Mouse (Mus musculus) limb, embryonic 14.5 days (tissue): ENCODE data around the gene Mvb12b. TPM values are rescaled to one million over a fixed set of nuclear protein-coding genes. Genes with fewer than 3 reads are reported as not detected.

Experiments used
- ATAC-seq: fragments of 200-750 bp; cut with Nextera tagmentation; 2 replicates; pipeline ENCODE4 v1.8.0; 2017; ENCODE audit warnings: low read depth, moderate number of reproducible peaks, moderate TSS enrichment; ENCODE audit not compliant: low FRiP score
- DNase-seq: peaks from one replicate; pipeline ENCODE4 v3.0.0-alpha.2; 2015; ENCODE audit warnings: low spot score
- H3K27ac ChIP-seq: fragments of 300-500 bp; sonication (generic); replicated peaks from 2 replicates; pipeline ENCODE4 v1.5.1; 2014; ENCODE audit warnings: low read depth, mild to moderate bottlenecking, low read length, moderate library complexity, mixed read lengths
- H3K27me3 ChIP-seq: fragments of 300-500 bp; sonication (generic); 2 replicates; pipeline ENCODE4 v1.6.1; 2014; ENCODE audit warnings: low read length, mixed read lengths; ENCODE audit not compliant: control insufficient read depth, insufficient read depth
- H3K36me3 ChIP-seq: fragments of 300-500 bp; sonication (generic); 2 replicates; pipeline ENCODE4 v1.6.1; 2014; ENCODE audit warnings: mild to moderate bottlenecking, low read length, moderate library complexity, mixed read lengths; ENCODE audit not compliant: control insufficient read depth, insufficient read depth
- H3K4me1 ChIP-seq: fragments of 300-500 bp; sonication (generic); 2 replicates; pipeline ENCODE4 v1.6.1; 2014; ENCODE audit warnings: antibody characterized with exemption, low read length, mixed read lengths; ENCODE audit not compliant: control insufficient read depth, insufficient read depth
- H3K4me2 ChIP-seq: fragments of 300-500 bp; sonication (generic); replicated peaks from 2 replicates; pipeline ENCODE4 v1.6.1; 2014; ENCODE audit warnings: low read depth, mild to moderate bottlenecking, low read length, moderate library complexity; ENCODE audit not compliant: severe bottlenecking
- H3K4me3 ChIP-seq: fragments of 300-500 bp; sonication (generic); replicated peaks from 2 replicates; pipeline ENCODE4 v1.5.1; 2014; ENCODE audit warnings: low read length
- H3K9ac ChIP-seq: fragments of 300-500 bp; sonication (generic); 2 replicates; pipeline ENCODE4 v1.6.1; 2014; ENCODE audit warnings: mild to moderate bottlenecking, low read depth, low read length, moderate library complexity; ENCODE audit not compliant: severe bottlenecking
- H3K9me3 ChIP-seq: fragments of 300-500 bp; sonication (generic); 2 replicates; pipeline ENCODE4 v1.6.1; 2016; ENCODE audit warnings: low read length; ENCODE audit not compliant: control insufficient read depth
- POLR2A ChIP-seq: fragments of 200-500 bp; IDR thresholded peaks from 2 replicates; pipeline ENCODE4 v1.8.0; 2012; ENCODE audit warnings: inconsistent platforms, mild to moderate bottlenecking, moderate library complexity, borderline replicate concordance; ENCODE audit not compliant: insufficient read depth, insufficient read length; ENCODE audit errors: extremely low read depth
- WGBS: fragments of 180-500 bp; shearing (Covaris S2); extraction: QIAGEN DNeasy Blood & Tissue Kit; methylation state at CpG from one replicate; pipeline ENCODE4 v1.1.7; 2014; 5-methylcytosine and 5-hydroxymethylcytosine counted together
- polyA plus RNA-seq, 2 experiments: library from polyadenylated mRNA; depleted of rRNA in 1 of 2; stranded (reverse) in 1 of 2; unstranded in 1 of 2; fragments of >200 nt; fragmentation: Nextera tagmentation in 1 of 2; extraction: Ambion mirVana in 1 of 2; gene quantifications; 2 replicates each; pipeline versions ENCODE4 v1.2.1 to v1.2.3; 2012 to 2014

Gene Mvb12b
- polyA plus RNA-seq, 2 experiments = 17.5 to 26.6 TPM

DNA sequence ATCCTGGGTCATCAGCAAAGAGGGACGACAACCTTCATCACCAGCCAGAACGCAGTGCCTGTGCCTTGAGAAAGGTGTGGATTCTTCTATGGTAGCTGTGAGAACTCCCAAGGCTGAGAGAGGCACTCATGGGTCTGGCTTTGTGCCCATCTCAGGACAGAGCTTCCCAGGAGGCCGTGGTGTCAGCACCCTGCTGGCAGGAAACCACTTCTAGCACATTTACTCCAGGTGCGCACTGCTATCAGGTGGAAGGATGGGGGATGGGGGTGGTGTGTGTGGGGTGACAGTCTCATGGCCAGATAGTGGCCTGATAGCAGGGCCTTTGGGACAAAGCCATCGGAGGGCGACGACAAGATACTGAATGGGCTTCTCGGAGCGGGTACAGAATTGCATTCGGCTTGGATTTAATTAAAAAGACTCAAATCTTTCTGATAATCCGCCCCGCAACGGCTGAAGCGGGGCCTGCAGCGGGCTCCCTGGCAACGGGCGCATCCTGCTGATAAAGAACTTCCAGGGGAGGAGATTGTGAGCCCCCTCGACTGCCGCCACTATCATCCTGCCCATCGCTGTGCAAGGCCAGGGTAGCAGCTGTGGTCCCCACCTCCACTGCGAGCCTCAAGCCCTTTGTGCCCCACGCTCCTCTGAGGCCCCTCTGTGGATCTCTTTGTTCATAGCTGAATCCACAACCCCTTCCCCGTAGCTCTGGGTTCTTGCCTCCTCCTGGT, 198.4 kb downstream of the Mvb12b start:
- H3K27me3 ChIP-seq = no peaks in the 10 kb centered on the region
- H3K36me3 ChIP-seq = no peaks in the 10 kb centered on the region
- ATAC-seq (no peak), DNase-seq (no peak)
- no peak overlapping the region for H3K4me3 ChIP-seq
- no peak for TF ChIP-seq POLR2A
- no peak overlapping the region for H3K9ac ChIP-seq
- H3K4me1 ChIP-seq = no peaks in the 10 kb centered on the region
- no peak overlapping the region for H3K27ac ChIP-seq
- peaks cover 4% of the 10 kb centered on the region; the same call in 1 of the 2 replicates for H3K9me3 ChIP-seq
- 70% methylated on average over 23 of the region's 23 CpGs for WGBS
- H3K4me2 ChIP-seq = no peak overlapping the region

- 58% methylated on average over 4 of the region's 4 CpGs for WGBS
- Histone ChIP-seq H3K4me3 (no peak overlapping the region), H3K4me2 (no peak overlapping the region), H3K27ac (no peak overlapping the region), H3K9ac (no peak overlapping the region), H3K4me1 (no peaks in the 10 kb centered on the region), H3K36me3 (no peaks in the 10 kb centered on the region), H3K9me3 (no peaks in the 10 kb centered on the region), H3K27me3 (no peaks in the 10 kb centered on the region)
- ATAC-seq (no peak), DNase-seq (no peak)
- TF ChIP-seq POLR2A = no peak
These were observed 204.2 kb downstream of the Mvb12b start for GRCm38 (mm10) chr2:33683594-33683993.

DNA sequence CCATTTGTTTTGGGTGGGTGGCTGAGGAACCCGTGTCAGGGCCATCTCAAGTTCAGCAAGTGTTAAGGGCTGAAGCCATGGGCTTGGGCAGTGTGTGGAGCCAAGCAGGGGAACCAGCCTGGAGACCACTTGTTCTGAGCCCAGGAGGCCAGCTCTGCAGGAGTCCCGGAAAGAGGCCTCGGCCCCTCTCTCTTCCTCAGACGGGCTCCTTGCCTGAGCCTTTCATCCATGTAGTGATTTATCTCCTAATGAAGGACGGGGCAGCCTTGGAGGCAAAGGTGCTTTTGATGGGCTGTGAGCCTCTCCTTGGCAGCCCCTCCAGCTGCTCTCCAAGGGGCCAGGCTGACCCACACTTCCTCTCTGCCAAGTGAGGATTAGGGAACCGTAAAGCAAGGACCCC, 204.7 kb downstream of the Mvb12b start:
- H3K9ac ChIP-seq = no peak overlapping the region
- WGBS = 24% methylated on average over 6 of the region's 6 CpGs
- H3K27ac ChIP-seq = no peak overlapping the region
- no peak for ATAC-seq
- no peak overlapping the region for H3K4me3 ChIP-seq
- no peaks in the 10 kb centered on the region for H3K9me3 ChIP-seq
- no peak for TF ChIP-seq POLR2A
- no peak for DNase-seq
- H3K27me3 ChIP-seq = no peaks in the 10 kb centered on the region
- no peaks in the 10 kb centered on the region for H3K4me1 ChIP-seq
- H3K4me2 ChIP-seq = no peak overlapping the region
- no peaks in the 10 kb centered on the region for H3K36me3 ChIP-seq

DNA sequence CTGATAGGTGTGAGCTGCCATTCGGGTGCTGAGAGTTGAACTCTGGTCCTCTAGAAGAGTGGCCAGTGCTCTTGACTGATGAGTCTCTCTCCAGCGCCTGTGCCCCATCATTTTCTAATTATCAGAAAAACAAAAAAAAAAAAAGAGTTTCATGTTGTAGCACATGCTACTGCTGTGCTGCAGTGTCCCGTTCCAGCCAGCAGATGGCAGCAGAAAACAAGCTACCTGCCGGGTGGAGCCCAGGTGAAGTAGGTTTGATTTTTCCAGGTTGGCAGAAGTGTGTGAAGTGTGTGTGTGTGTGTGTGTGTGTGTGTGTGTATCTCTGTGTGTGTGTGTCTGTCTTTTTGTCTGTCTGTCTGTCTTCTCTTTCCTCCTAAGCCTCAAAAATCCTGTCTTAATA, 205.5 kb downstream of the Mvb12b start:
- no peak overlapping the region for H3K4me2 ChIP-seq
- no peak overlapping the region for H3K4me3 ChIP-seq
- H3K27ac ChIP-seq = no peak overlapping the region
- H3K4me1 ChIP-seq = no peaks in the 10 kb centered on the region
- 4% methylated on average over 4 of the region's 4 CpGs for WGBS
- no peaks in the 10 kb centered on the region for H3K27me3 ChIP-seq
- H3K36me3 ChIP-seq = no peaks in the 10 kb centered on the region
- no peaks in the 10 kb centered on the region for H3K9me3 ChIP-seq
- TF ChIP-seq POLR2A = no peak
- H3K9ac ChIP-seq = no peak overlapping the region
- ATAC-seq (no peak), DNase-seq (peak; percentile 54)

Other genes starting within 250 kb of the Mvb12b start
- 28.3 and 40.0 TPM in 2 replicates for gene Lmx1b, start 247.4 kb downstream of the Mvb12b start, polyA plus RNA-seq (2012; rRNA removed)
- gene Lmx1b, start 247.4 kb downstream of the Mvb12b start, polyA plus RNA-seq (2014; fragmentation: Nextera tagmentation; extraction: Ambion mirVana) = 6.3 and 8.4 TPM in 2 replicates